22 mouse cellular contexts compared by ENCODE assay signal in the genomic region with DNA sequence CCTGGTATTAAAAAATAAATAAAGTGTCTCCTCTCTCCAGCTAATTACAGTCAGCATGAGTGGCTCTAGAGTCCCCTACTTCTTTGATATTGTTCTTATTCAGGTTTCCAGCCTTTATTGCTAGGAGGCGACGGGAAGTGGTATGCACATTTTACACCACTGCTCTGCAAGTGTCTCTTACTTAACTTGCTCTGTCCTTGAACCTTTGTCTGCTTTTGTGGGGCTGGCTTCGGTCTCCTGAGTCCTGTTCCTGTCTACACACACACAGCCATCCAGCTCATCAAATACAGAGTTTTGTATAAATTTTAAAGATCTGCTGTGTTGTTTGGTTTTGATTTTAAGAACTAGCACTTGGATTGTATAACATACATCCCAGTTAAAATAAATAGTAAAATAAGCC. TPM values are rescaled to one million over a fixed set of nuclear protein-coding genes. Genes with fewer than 3 reads are reported as not detected.
DNase-seq lines count a peak whose midpoint lies in the region; ATAC-seq and TF ChIP-seq lines count a peak whose summit lies in the region.
"Had no signal": no experiment of that assay in that cellular context is flagged by ENCODE, and none has a peak within 500 bp of the region (broad histone marks: within the 10 kb centered on the region; RNA-seq: fewer than 3 reads in every experiment).

No protein-coding gene starts in this region.

- no peak for TF ChIP-seq POLR2A in liver, adult 2 months (IDR thresholded peaks at IDR 0.05; ENCODE audit: extremely low read depth, insufficient read depth, low read length)

- TF ChIP-seq CTCF in liver, adult 2 months (IDR thresholded peaks at IDR 0.05; ENCODE audit: low read depth, low read length): no peak

- H3K9me3 ChIP-seq in heart, embryonic 13.5 days: no peaks in the 10 kb centered on the region
- H3K9me3 ChIP-seq in liver, embryonic 11.5 days (ENCODE audit: control insufficient read depth, low read length): no peaks in the 10 kb centered on the region
- H3K9me3 ChIP-seq: hindbrain, embryonic 15.5 days; neural tube, embryonic 12.5 days had no signal

- peak overlapping the region; percentile 29; the same call in 1 of the 2 replicates for H3K9ac ChIP-seq in heart, embryonic 13.5 days
- H3K9ac ChIP-seq in liver, adult 2 months (ENCODE audit: low read depth, low read length): no peak overlapping the region
- H3K9ac ChIP-seq in liver, embryonic 11.5 days (ENCODE audit: low read depth, low read length): no peak overlapping the region
- H3K9ac ChIP-seq: hindbrain, embryonic 15.5 days; liver, embryonic 14.5 days had no signal

- H3K27ac ChIP-seq in heart, embryonic 13.5 days (replicated peaks): peak overlapping the region; percentile 43; the same call in 1 of the 2 replicates
- H3K27ac ChIP-seq in liver, adult 2 months (replicated peaks; ENCODE audit: insufficient read depth, low read depth, low read length): peak overlapping the region; percentile 21; the same call in 1 of the 2 replicates
- H3K27ac ChIP-seq in liver, embryonic 11.5 days (ENCODE audit: low read depth, low read length): no peak overlapping the region
- peak overlapping the region; percentile 51; the same call in 1 of the 2 replicates for H3K27ac ChIP-seq in brown adipose tissue, adult 24 weeks (replicated peaks; ENCODE audit: low read depth, low read length)
- H3K27ac ChIP-seq: hindbrain, embryonic 15.5 days; kidney, postnatal 0 days; liver, embryonic 14.5 days; neural tube, embryonic 12.5 days had no signal

- WGBS in heart, embryonic 13.5 days: 61% methylated on average over 3 of the region's 3 CpGs
- WGBS in liver, adult 2 months: 12% methylated on average over 3 of the region's 3 CpGs
- 65% methylated on average over 3 of the region's 3 CpGs for WGBS in liver, embryonic 11.5 days

- peak; percentile 3 for DNase-seq in embryo, embryonic 10 days (ENCODE audit: low spot score)
- no peak for DNase-seq in embryo, embryonic 10.5 days (ENCODE audit: low spot score)
- DNase-seq in heart, postnatal 4 days: no peak
- DNase-seq in liver, adult 2 months (ENCODE audit: extremely low read depth, low read depth, low spot score): peak; percentile 65
- no peak for DNase-seq in liver, embryonic 11.5 days (ENCODE audit: low spot score)
- no peak for DNase-seq in thymus, postnatal 0 days (ENCODE audit: low spot score)
- DNase-seq: adrenal gland, postnatal 36 days; cerebellum, adult 9-10 months; gastrocnemius, postnatal 14 days; heart, adult 2 months; kidney, adult 11 months; left cerebral cortex, postnatal 4 days; right cerebral cortex, postnatal 14 days; thymus, postnatal 14 days had no signal

- H3K4me2 ChIP-seq in heart, embryonic 13.5 days: no peak overlapping the region
- H3K4me2 ChIP-seq in liver, embryonic 11.5 days: no peak overlapping the region

- no peaks in the 10 kb centered on the region for H3K27me3 ChIP-seq in heart, embryonic 13.5 days (replicated peaks)
- no peaks in the 10 kb centered on the region for H3K27me3 ChIP-seq in liver, adult 2 months (ENCODE audit: control insufficient read depth, insufficient read depth, low read length)
- H3K27me3 ChIP-seq in liver, embryonic 11.5 days (replicated peaks; ENCODE audit: control insufficient read depth, insufficient read depth, low read length): no peaks in the 10 kb centered on the region
- H3K27me3 ChIP-seq: hindbrain, embryonic 15.5 days; neural tube, embryonic 12.5 days had no signal

- ATAC-seq in heart, embryonic 13.5 days (ENCODE audit: extremely low read depth, insufficient number of reproducible peaks, low FRiP score, low TSS enrichment): no peak
- ATAC-seq in liver, embryonic 11.5 days (replicated peaks; ENCODE audit: low FRiP score): no peak
- ATAC-seq: activated CD4-positive, CD25-positive, alpha-beta regulatory T cell, adult 4 months; lung, postnatal 0 days had no signal

- H3K79me2 ChIP-seq in liver, adult 2 months (ENCODE audit: control insufficient read depth, insufficient read depth, low read length): peaks cover 41% of the 10 kb centered on the region

- no peak overlapping the region for H3K4me3 ChIP-seq in heart, embryonic 13.5 days
- no peak overlapping the region for H3K4me3 ChIP-seq in liver, adult 2 months (ENCODE audit: insufficient read depth, low read depth, low read length)
- H3K4me3 ChIP-seq in liver, embryonic 11.5 days (ENCODE audit: low read depth, low read length): no peak overlapping the region
- no peak overlapping the region for H3K4me3 ChIP-seq in brown adipose tissue, adult 24 weeks (ENCODE audit: insufficient read depth, low read depth, low read length)
- H3K4me3 ChIP-seq: heart, adult 2 months; hindbrain, embryonic 15.5 days; neural tube, embryonic 12.5 days had no signal

- peaks cover 59% of the 10 kb centered on the region for H3K4me1 ChIP-seq in heart, embryonic 13.5 days
- H3K4me1 ChIP-seq in liver, adult 2 months (ENCODE audit: control insufficient read depth, insufficient read depth, low read length): peaks cover 26% of the 10 kb centered on the region
- peaks cover 6% of the 10 kb centered on the region for H3K4me1 ChIP-seq in liver, embryonic 11.5 days (replicated peaks; ENCODE audit: control insufficient read depth, insufficient read depth, low read length)
- H3K4me1 ChIP-seq in brown adipose tissue, adult 24 weeks (ENCODE audit: control insufficient read depth, insufficient read depth, insufficient read length, low read length): peaks cover 33% of the 10 kb centered on the region

- H3K36me3 ChIP-seq in heart, embryonic 13.5 days: no peaks in the 10 kb centered on the region
- no peaks in the 10 kb centered on the region for H3K36me3 ChIP-seq in liver, adult 2 months (ENCODE audit: control insufficient read depth, insufficient read depth, low read length)
- H3K36me3 ChIP-seq in liver, embryonic 11.5 days (ENCODE audit: control insufficient read depth, insufficient read depth, low read length): no peaks in the 10 kb centered on the region
- H3K36me3 ChIP-seq: hindbrain, embryonic 15.5 days; neural tube, embryonic 12.5 days had no signal

RNA-seq across cellular contexts. Expression of a gene that starts 5.4 kb away (rescaled TPM):
- polyA plus RNA-seq in heart, embryonic 13.5 days (2015; fragmentation: Nextera tagmentation; extraction: Ambion mirVana): 37.8 and 39.9 TPM in 2 replicates
- total RNA-seq in heart, postnatal 4 days (2021): 100 to 1,000 TPM; 139 to 143 TPM
- 74.4 and 94.2 TPM in 2 replicates for total RNA-seq in liver, adult 2 months (2014; rRNA removed)
- polyA plus RNA-seq in liver, adult 2 months (2012; rRNA removed): 38.4 and 41.2 TPM in 2 replicates
- 13.9 and 14.8 TPM in 2 replicates for polyA plus RNA-seq in liver, embryonic 11.5 days (2014; fragmentation: Nextera tagmentation; extraction: Ambion mirVana)
- polyA plus RNA-seq in brown adipose tissue, adult 24 weeks (2012; ENCODE audit: insufficient read depth, insufficient read length, missing spikeins): 59.4 and 63.5 TPM in 2 replicates
- 9.8 and 10.5 TPM in 2 replicates for polyA plus RNA-seq in thymus, postnatal 0 days (2015; fragmentation: Nextera tagmentation; extraction: Ambion mirVana)

Comparison
In these comparisons a context has a peak if more than half of its experiments do, and no peak if none do; other contexts are left out.
1. DNase-seq: peak in embryo, embryonic 10 days (single experiment) and liver, adult 2 months (single experiment); none in embryo, embryonic 10.5 days (single experiment), heart, postnatal 4 days (single experiment), liver, embryonic 11.5 days (single experiment) and thymus, postnatal 0 days (single experiment).